Mouse (Mus musculus) hindbrain, embryonic 11.5 days (tissue): ENCODE results near the gene Sec22c. TPM values are rescaled to one million over a fixed set of nuclear protein-coding genes. Genes with fewer than 3 reads are reported as not detected.

ENCODE experiments used
- ATAC-seq: fragments of 200-750 bp; cut with Nextera tagmentation; 2 replicates; pipeline ENCODE4 v1.8.0; 2017; ENCODE audit warnings: mild to moderate bottlenecking, moderate TSS enrichment, moderate library complexity; ENCODE audit not compliant: low FRiP score
- DNase-seq: peaks from one replicate; pipeline ENCODE4 v3.0.0-alpha.2; 2015; ENCODE audit warnings: low spot score
- H3K27ac ChIP-seq: fragments of 300-500 bp; sonication (generic); 2 replicates; pipeline ENCODE4 v1.5.1; 2014; ENCODE audit warnings: mild to moderate bottlenecking, low read depth, low read length
- H3K27me3 ChIP-seq: fragments of 300-500 bp; sonication (generic); 2 replicates; pipeline ENCODE4 v1.6.1; 2014; ENCODE audit warnings: mild to moderate bottlenecking, low read length, moderate library complexity, mixed read lengths; ENCODE audit not compliant: control insufficient read depth, insufficient read depth
- H3K36me3 ChIP-seq: fragments of 300-500 bp; sonication (generic); 2 replicates; pipeline ENCODE4 v1.6.1; 2014; ENCODE audit warnings: mild to moderate bottlenecking, low read length, moderate library complexity, mixed read lengths; ENCODE audit not compliant: control insufficient read depth, insufficient read depth
- H3K4me1 ChIP-seq: fragments of 300-500 bp; sonication (generic); replicated peaks from 2 replicates; pipeline ENCODE4 v1.6.1; 2014; ENCODE audit warnings: low read length, mixed read lengths; ENCODE audit not compliant: control insufficient read depth, insufficient read depth
- H3K4me2 ChIP-seq: fragments of 300-500 bp; sonication (generic); replicated peaks from 2 replicates; pipeline ENCODE4 v1.6.1; 2014; ENCODE audit warnings: mild to moderate bottlenecking, low read depth, low read length
- H3K4me3 ChIP-seq: fragments of 300-500 bp; sonication (generic); 2 replicates; pipeline ENCODE4 v1.5.1; 2014; ENCODE audit warnings: low read depth, low read length
- H3K9ac ChIP-seq: fragments of 300-500 bp; sonication (generic); 2 replicates; pipeline ENCODE4 v1.6.1; 2014; ENCODE audit warnings: low read depth, low read length
- H3K9me3 ChIP-seq: fragments of 300-500 bp; sonication (generic); 2 replicates; pipeline ENCODE4 v1.6.1; 2016; ENCODE audit warnings: low read length; ENCODE audit not compliant: control insufficient read depth
- WGBS: fragments of 180-500 bp; shearing (Covaris S2); extraction: QIAGEN DNeasy Blood & Tissue Kit; methylation state at CpG from one replicate; pipeline ENCODE4 v1.1.7; 2014; 5-methylcytosine and 5-hydroxymethylcytosine counted together
- polyA plus RNA-seq: library from polyadenylated mRNA; unstranded; fragments of >200 nt; fragmentation: Nextera tagmentation; extraction: Ambion mirVana; gene quantifications from 2 replicates; pipeline ENCODE4 v1.2.1, GENCODE M21; 2014

Sec22c gene
- polyA plus RNA-seq, 1 experiment from 2014 or later: 22.9 TPM

DNA sequence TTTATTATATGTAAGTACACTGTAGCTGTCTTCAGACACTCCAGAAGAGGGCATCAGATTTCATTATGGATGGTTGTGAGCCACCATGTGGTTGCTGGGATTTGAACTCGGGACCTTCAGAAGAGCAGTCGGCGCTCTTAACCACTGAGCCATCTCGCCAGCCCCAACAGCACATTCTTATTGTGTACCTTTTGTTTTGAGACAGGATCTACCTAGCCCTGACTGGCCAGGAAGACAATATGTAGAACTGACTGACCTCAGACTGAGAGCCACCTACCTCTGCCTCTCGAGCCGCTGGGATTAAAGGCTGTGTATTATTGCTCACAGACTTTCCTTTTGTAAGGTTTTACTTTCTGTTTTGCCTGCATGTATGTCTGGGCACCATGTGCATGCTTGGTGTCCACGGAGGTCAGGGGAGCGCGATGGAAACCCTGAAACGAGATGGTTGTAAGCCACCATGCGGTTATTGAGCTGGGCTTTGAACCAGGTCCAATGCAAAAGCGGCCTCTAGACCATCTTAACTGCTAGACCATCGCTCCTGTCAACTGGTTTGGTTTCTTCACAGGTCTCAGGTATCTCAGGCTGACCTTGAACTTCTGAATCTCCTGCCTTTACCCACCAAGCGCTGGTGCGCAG lies 12.9 kb upstream of the Sec22c start:
- ATAC-seq: peak; percentile 36
- Histone ChIP-seq H3K9ac (peak overlapping the region; percentile 62), H3K4me2 (peak overlapping the region; percentile 56), H3K4me1 (0 out of 2 replicates have a peak, but pooled peaks cover 3% of the 10 kb centered on the region), H3K9me3 (no peaks in the 10 kb centered on the region), H3K27ac (peak overlapping the region; percentile 98), H3K27me3 (no peaks in the 10 kb centered on the region), H3K36me3 (no peaks in the 10 kb centered on the region), H3K4me3 (peak overlapping the region; percentile 94)
- DNase-seq: no peak
- WGBS: 70% methylated on average over 15 of the region's 15 CpGs

DNA sequence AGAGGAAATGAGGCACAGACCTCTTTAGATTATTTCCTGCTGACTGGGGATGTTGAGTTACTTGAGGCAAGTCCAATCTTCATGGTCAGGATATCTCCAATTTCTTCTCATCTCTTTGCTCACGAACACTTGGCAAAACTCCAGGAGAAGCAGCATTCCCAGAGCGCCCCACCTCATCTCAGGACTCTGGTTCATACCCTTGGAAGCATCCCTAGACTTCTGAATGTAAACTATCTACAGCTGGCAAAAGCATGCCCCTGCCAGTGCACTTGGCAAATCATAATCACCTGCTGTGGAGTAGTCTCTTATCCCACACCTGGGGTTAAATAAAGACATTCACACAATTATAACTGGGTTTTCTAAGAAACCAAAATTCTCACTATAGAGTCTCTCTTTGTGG lies 11.8 kb upstream of the Sec22c start:
- 88% methylated on average over 2 of the region's 2 CpGs for WGBS
- no peak overlapping the region for H3K4me2 ChIP-seq
- H3K9ac ChIP-seq: no peak overlapping the region
- H3K9me3 ChIP-seq: no peaks in the 10 kb centered on the region
- ATAC-seq: no peak
- no peaks in the 10 kb centered on the region for H3K36me3 ChIP-seq
- no peaks in the 10 kb centered on the region for H3K27me3 ChIP-seq
- H3K4me3 ChIP-seq: no peak overlapping the region
- H3K4me1 ChIP-seq: 0 out of 2 replicates have a peak, but pooled peaks cover 3% of the 10 kb centered on the region
- H3K27ac ChIP-seq: no peak overlapping the region
- no peak for DNase-seq

DNA sequence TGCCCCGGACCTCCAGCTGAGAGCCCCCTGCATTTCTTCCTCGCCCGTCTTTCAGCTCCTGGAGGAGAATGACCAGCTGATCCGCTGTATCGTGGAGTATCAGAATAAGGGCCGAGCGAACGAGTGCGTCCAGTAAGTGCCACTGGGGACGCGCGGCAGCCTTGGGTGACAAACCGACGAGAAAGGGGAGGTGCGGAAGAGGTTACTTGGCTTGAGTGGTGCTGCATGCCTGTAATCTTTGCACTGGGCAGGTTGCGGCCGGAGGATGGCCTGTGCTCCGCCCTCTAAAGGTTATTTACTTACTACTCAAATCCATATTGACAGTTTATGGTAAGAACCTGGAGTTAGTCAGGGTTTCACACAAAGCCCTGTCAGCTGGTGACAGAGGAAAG lies 5.3 kb upstream of the Sec22c start:
- DNase-seq: no peak

DNA sequence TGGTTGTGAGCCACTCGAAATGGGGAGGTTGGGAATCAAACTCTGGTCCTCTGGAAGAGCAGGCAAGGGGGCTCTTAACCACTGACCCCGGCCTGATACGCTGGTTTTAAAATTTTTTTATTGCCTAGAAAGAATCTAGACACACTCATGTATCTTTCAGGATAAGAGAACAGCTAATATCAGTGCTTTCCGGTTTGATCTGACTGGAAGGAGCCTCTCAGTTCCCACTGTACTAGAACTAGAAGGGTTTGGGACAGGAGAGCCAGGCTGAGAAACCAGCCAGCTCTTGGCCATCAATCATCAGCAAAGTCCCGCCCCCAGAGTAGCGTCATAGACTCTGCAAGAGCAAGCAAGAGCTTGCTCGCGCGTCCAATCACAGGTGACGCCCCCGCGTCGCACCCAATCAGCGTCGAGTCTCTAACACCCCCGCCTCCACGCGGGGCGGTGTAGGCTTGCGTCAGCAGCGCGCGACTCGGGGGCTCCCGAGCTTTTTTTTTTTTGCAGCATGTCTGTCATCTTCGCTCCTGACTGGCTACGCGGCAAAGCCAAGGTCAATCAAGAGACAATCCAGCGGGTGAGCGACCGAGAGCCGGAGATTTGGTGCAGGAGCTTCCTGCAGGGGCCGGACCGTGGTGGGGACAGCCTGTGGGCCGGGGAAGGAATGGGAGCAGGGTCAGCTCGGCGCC lies 4.8 kb upstream of the Sec22c start, which contains the start of gene Ss18l2:
Ss18l2 (plus strand) TSS at position 432 of the 686 bp plus-strand sequence.
- H3K27me3 ChIP-seq: no peaks in the 10 kb centered on the region
- peak within 1 kb of the TSS; percentile 89 for H3K9ac ChIP-seq
- H3K4me2 ChIP-seq: peak within 1 kb of the TSS; percentile 57
- peak within 1 kb of the TSS; percentile 90 for H3K27ac ChIP-seq
- ATAC-seq (peak; percentile 96), DNase-seq (peak; percentile 99)
- H3K9me3 ChIP-seq: no peaks in the 10 kb centered on the region
- H3K4me1 ChIP-seq: peaks cover 9% of the 10 kb centered on the region
- H3K4me3 ChIP-seq: peak within 1 kb of the TSS; percentile 88
- no peaks in the 10 kb centered on the region for H3K36me3 ChIP-seq
- 4% methylated on average over 37 of the region's 37 CpGs for WGBS

More for the DNA sequence above, 5.3 kb upstream of the Sec22c start:
- peak overlapping the region; percentile 89 for H3K9ac ChIP-seq
- H3K27me3 ChIP-seq: no peaks in the 10 kb centered on the region
- H3K9me3 ChIP-seq: no peaks in the 10 kb centered on the region
- ATAC-seq: peak; percentile 29; the same call in 1 of the 2 replicates
- 1% methylated on average over 18 of the region's 18 CpGs for WGBS
- H3K27ac ChIP-seq: peak overlapping the region; percentile 90
- H3K4me2 ChIP-seq: peak overlapping the region; percentile 57
- H3K4me1 ChIP-seq: peaks cover 4% of the 10 kb centered on the region
- H3K36me3 ChIP-seq: no peaks in the 10 kb centered on the region
- H3K4me3 ChIP-seq: peak overlapping the region; percentile 88

DNA sequence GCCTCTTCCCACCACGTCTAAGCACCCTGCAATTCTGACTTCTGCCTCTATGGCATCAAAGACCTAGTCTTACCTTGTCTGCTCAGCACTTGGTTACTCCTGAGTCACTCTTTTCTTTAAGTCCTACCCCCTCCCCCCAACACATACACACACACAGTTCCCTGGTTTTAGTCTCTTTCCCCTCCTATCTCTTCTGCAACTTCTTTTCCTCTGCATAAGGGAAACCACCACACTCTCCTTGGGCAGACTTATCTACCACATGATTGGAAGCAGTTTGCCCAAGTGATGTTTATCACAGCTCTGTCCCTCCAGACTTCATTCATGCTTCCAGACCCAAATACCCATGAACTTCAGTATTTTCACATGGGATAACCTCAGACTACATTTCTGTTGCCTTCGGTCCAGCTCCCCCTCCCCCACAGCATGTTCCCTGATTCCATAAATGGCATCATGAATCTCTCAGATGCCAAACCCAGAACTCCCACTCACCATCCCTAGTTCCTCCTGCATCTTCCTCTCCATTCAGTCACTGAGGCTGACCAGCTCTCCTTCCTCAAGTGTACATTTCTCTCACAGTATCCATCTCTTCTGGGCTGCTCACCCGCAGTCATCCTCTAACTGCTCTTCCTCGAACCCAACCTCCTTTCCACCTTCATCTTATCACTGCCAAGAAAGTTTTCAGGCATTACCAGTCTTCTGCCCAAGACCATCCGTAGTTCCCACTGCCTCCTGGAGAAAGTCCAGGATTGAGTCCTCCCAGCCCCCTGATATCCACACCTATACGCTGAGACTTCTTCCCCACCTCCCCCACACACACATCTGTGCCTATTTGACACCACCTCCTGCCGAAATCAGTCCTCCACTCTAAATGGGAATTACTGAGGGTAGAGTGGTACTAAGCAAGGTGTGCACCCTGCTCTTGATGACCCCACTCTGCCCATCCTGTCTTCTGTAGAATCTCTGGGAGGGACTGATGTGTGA lies 3.5 kb upstream of the Sec22c start:
- Histone ChIP-seq H3K9ac (no peak overlapping the region; the same call in 1 of the 2 replicates), H3K4me1 (peaks cover 14% of the 10 kb centered on the region), H3K4me2 (no peak overlapping the region), H3K9me3 (no peaks in the 10 kb centered on the region), H3K27ac (no peak overlapping the region), H3K27me3 (no peaks in the 10 kb centered on the region), H3K4me3 (no peak overlapping the region), H3K36me3 (no peaks in the 10 kb centered on the region)
- WGBS: 73% methylated on average over 7 of the region's 7 CpGs
- DNase-seq (no peak), ATAC-seq (no peak)

DNA sequence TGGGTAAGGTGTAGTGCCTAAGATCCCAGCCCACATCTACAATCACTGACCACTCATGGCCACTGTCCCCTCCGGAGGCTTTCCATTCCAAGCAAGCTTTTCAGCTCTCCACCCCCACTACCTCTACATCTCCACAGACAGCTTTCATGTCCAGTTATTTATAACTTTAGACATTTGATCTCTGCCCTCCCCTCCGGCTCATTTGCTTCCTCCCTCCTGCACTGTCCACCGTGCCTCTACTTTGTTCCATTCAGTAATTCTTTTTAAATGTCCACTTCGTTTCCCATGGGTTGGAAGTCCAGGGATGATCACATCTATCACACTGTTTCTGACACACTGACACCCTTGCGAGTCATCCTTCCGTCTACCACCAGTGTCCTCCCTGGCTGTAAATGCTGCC lies 2.5 kb upstream of the Sec22c start:
- no peak overlapping the region for H3K9ac ChIP-seq
- ATAC-seq (no peak), DNase-seq (no peak)
- H3K4me1 ChIP-seq: peaks cover 16% of the 10 kb centered on the region
- 59% methylated on average over 6 of the region's 6 CpGs for WGBS
- H3K27me3 ChIP-seq: no peaks in the 10 kb centered on the region
- H3K9me3 ChIP-seq: no peaks in the 10 kb centered on the region
- no peak overlapping the region for H3K27ac ChIP-seq
- H3K4me2 ChIP-seq: no peak overlapping the region
- H3K4me3 ChIP-seq: no peak overlapping the region
- H3K36me3 ChIP-seq: no peaks in the 10 kb centered on the region

DNA sequence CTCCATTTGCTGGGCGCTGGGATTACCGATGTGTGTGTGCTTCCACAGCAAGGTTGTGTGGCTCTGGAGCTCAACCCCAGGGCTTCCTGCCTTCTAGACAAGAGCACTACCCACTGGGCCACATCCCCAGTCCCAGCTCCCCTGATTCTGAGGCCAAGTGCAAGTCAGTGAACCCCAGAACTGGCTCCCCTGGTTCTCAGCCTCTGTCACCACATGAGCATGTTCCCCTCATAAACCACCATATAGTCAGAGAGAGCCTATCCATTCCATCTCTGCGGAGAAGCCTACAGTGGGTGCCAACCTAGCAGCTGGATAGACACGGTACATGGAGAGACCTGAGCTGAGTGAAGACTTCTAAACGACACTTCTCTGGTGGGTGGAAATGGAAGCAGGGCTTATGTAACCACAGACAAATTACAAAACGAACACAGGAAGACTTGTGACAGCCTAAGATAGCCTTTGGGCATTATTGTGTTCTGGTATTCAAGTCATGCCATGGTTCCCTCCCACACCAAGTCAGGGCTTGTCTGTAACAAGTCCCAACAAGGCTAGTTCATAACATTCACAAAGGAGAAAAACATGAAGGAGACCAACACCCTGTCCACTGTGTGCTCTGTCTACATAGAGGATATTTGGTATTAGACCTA lies 862 bp upstream of the Sec22c start:
- no peak overlapping the region for H3K9ac ChIP-seq
- no peak overlapping the region for H3K27ac ChIP-seq
- ATAC-seq (no peak), DNase-seq (no peak)
- no peak overlapping the region for H3K4me2 ChIP-seq
- H3K27me3 ChIP-seq: no peaks in the 10 kb centered on the region
- H3K9me3 ChIP-seq: no peaks in the 10 kb centered on the region
- peaks cover 12% of the 10 kb centered on the region for H3K4me1 ChIP-seq
- H3K4me3 ChIP-seq: no peak overlapping the region
- WGBS: 82% methylated on average over 6 of the region's 6 CpGs
- H3K36me3 ChIP-seq: no peaks in the 10 kb centered on the region

DNA sequence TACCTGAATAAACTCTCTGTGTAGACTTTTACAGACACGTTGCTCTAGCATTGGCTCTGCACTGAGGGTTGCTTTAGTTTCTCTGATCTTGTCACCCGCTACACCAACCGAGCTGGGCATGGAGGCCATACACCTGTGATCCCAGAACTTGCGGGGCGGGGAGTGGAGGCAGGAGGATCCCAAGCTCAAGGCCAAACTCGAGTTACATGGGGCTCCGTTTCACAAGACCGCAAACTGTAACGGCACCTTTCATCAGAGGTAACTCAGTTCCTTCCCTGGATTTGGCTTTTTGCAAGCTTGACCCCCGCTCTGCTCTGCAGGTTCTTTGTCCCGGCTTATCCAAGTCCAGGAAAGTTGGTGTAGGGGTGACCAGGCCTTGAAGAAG lies 1.0 kb downstream of the Sec22c start:
- Histone ChIP-seq H3K27ac (peak overlapping the region; percentile 70; the same call in 1 of the 2 replicates), H3K4me2 (peak overlapping the region; percentile 94), H3K27me3 (no peaks in the 10 kb centered on the region), H3K36me3 (no peaks in the 10 kb centered on the region), H3K9me3 (no peaks in the 10 kb centered on the region), H3K4me1 (peaks cover 12% of the 10 kb centered on the region), H3K9ac (peak overlapping the region; percentile 90), H3K4me3 (peak overlapping the region; percentile 84)
- 38% methylated on average over 11 of the region's 11 CpGs for WGBS
- peak; percentile 4; the same call in 1 of the 2 replicates for ATAC-seq
- DNase-seq: no peak
